Mouse (Mus musculus): ENCODE data around the gene Psmg3. TPM values are rescaled to one million over a fixed set of nuclear protein-coding genes. Genes with fewer than 3 reads are reported as not detected.

Psmg3 gene
- total and polyA plus RNA-seq, 2 experiments from 2014 or later, result 26.9 to 63.9 TPM

- no peak overlapping the region for H3K27ac ChIP-seq (ENCODE audit: low read depth, low read length)
These were observed 32.5 kb downstream of the Psmg3 start for GRCm38 (mm10) chr5:139794137-139794536.

GRCm38 (mm10) chr5:139793338-139794089, 33.2 kb downstream of the Psmg3 start:
- no peak for TF ChIP-seq CTCF (IDR thresholded peaks at IDR 0.05; ENCODE audit: low read depth)
- Histone ChIP-seq H3K4me1 (ENCODE audit: insufficient read depth) (peaks cover 27% of the 10 kb centered on the region), H3K9me3 (ENCODE audit: low read length) (no peaks in the 10 kb centered on the region), H3K4me2 (ENCODE audit: low read depth) (peak overlapping the region; percentile 100; the same call in 1 of the 2 replicates), H3K36me3 (ENCODE audit: insufficient read depth) (no peaks in the 10 kb centered on the region), H3K4me3 (ENCODE audit: low read depth, low read length) (no peak overlapping the region), H3K27me3 (ENCODE audit: insufficient read depth, low read length) (no peaks in the 10 kb centered on the region), H3K27ac (ENCODE audit: low read depth, low read length) (no peak overlapping the region), H3K9ac (no peak overlapping the region)
- DNase-seq (no peak), ATAC-seq (no peak)
- WGBS, result 64% methylated on average over 11 of the region's 11 CpGs

More at GRCm38 (mm10) chr5:139794137-139794536, 32.5 kb downstream of the Psmg3 start:
- Histone ChIP-seq H3K9me3 (ENCODE audit: low read length) (no peaks in the 10 kb centered on the region), H3K4me2 (ENCODE audit: low read depth) (no peak overlapping the region), H3K9ac (no peak overlapping the region), H3K27me3 (ENCODE audit: insufficient read depth, low read length) (no peaks in the 10 kb centered on the region), H3K4me1 (ENCODE audit: insufficient read depth) (peaks cover 30% of the 10 kb centered on the region), H3K4me3 (ENCODE audit: low read depth, low read length) (no peak overlapping the region), H3K36me3 (ENCODE audit: insufficient read depth) (no peaks in the 10 kb centered on the region)
- TF ChIP-seq CTCF (IDR thresholded peaks at IDR 0.05; ENCODE audit: low read depth), result no peak
- DNase-seq (no peak), ATAC-seq (no peak)
- 90% methylated on average over 5 of the region's 5 CpGs for WGBS

DNA sequence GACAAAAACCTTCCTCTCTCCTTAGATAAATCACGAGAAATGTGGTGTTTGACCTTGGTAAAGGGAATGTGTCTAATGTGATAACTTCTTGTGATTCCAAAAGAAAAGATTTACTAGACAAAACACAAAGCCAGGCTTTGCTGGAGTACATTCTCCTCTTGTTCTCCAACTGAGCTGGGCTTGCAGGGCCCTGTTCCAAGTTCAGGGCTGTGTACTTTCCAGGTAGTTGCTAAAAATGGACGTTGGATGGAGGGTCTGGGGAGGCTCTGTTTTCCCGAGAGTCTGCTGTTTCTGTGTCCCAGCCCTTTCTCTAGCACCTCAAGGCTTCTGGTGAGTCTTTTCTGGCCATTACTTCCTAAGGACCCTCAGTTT, 33.7 kb downstream of the Psmg3 start:
- Histone ChIP-seq H3K27ac (ENCODE audit: low read depth, low read length) (no peak overlapping the region), H3K4me1 (ENCODE audit: insufficient read depth) (peaks cover 22% of the 10 kb centered on the region), H3K9me3 (ENCODE audit: low read length) (no peaks in the 10 kb centered on the region), H3K4me3 (ENCODE audit: low read depth, low read length) (no peak overlapping the region), H3K9ac (no peak overlapping the region), H3K4me2 (ENCODE audit: low read depth) (peak overlapping the region; percentile 100; the same call in 1 of the 2 replicates), H3K27me3 (ENCODE audit: insufficient read depth, low read length) (no peaks in the 10 kb centered on the region), H3K36me3 (ENCODE audit: insufficient read depth) (no peaks in the 10 kb centered on the region)
- no peak for TF ChIP-seq CTCF (IDR thresholded peaks at IDR 0.05; ENCODE audit: low read depth)
- 66% methylated on average over 3 of the region's 3 CpGs for WGBS
- no peak for DNase-seq
- ATAC-seq, result no peak

DNA sequence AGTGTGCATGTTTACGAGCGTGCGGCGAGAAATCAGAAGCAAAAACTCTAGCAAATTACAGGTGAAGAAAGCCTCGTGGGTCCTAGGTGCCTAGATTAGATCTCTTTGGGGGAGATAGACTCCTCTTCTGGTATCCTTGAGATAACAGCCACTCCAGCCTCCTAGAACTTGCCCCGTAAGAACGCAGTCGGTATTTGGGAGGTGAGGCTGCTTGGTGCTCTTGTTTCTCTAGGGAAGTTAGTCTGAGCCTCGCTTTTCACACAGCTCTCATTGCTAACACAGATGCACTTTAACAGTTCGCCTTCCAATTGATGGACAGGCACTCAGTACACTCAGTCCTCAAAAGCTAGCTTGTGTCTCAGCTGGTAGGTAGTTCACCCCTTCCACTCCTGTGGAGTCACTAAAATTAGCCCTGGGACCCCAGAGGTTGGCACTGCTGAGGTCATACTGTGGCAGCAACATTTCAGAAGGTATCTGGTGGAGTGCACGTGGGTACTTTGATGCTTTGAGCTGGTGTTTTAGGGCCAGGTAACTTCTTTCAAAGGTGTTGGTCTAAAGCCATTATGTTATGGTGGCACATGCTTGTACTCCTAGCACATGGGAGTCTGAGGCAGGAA, 34.4 kb downstream of the Psmg3 start:
- no peaks in the 10 kb centered on the region for H3K27me3 ChIP-seq (ENCODE audit: insufficient read depth, low read length)
- H3K4me3 ChIP-seq (ENCODE audit: low read depth, low read length), result peak overlapping the region; percentile 69
- H3K4me1 ChIP-seq (ENCODE audit: insufficient read depth), result peaks cover 15% of the 10 kb centered on the region
- TF ChIP-seq CTCF (IDR thresholded peaks at IDR 0.05; ENCODE audit: low read depth), result no peak
- H3K9me3 ChIP-seq (ENCODE audit: low read length), result no peaks in the 10 kb centered on the region
- WGBS, result 19% methylated on average over 11 of the region's 11 CpGs
- peak; percentile 25 for DNase-seq
- H3K9ac ChIP-seq, result peak overlapping the region; percentile 68
- H3K36me3 ChIP-seq (ENCODE audit: insufficient read depth), result no peaks in the 10 kb centered on the region
- H3K4me2 ChIP-seq (ENCODE audit: low read depth), result peak overlapping the region; percentile 100
- no peak for ATAC-seq
- no peak overlapping the region for H3K27ac ChIP-seq (ENCODE audit: low read depth, low read length)

GRCm38 (mm10) chr5:139791227-139792158, 35.2 kb downstream of the Psmg3 start, which contains the start of gene Mafk:
TSS of gene Mafk (plus strand) at chr5:139791513.
- H3K27ac ChIP-seq (ENCODE audit: low read depth, low read length), result peak within 1 kb of the TSS; percentile 50; the same call in 1 of the 2 replicates
- 1% methylated on average over 89 of the region's 92 CpGs for WGBS
- H3K27me3 ChIP-seq (ENCODE audit: insufficient read depth, low read length), result no peaks in the 10 kb centered on the region
- peak within 1 kb of the TSS; percentile 68 for H3K9ac ChIP-seq
- DNase-seq (peak; percentile 92), ATAC-seq (peak; percentile 92)
- H3K36me3 ChIP-seq (ENCODE audit: insufficient read depth), result no peaks in the 10 kb centered on the region
- no peaks in the 10 kb centered on the region for H3K9me3 ChIP-seq (ENCODE audit: low read length)
- TF ChIP-seq CTCF (IDR thresholded peaks at IDR 0.05; ENCODE audit: low read depth), result peak; percentile 29; the same call in 1 of the 2 replicates
- peak within 1 kb of the TSS; percentile 100 for H3K4me2 ChIP-seq (ENCODE audit: low read depth)
- peak within 1 kb of the TSS; percentile 69 for H3K4me3 ChIP-seq (ENCODE audit: low read depth, low read length)
- peaks cover 10% of the 10 kb centered on the region for H3K4me1 ChIP-seq (ENCODE audit: insufficient read depth)

DNA sequence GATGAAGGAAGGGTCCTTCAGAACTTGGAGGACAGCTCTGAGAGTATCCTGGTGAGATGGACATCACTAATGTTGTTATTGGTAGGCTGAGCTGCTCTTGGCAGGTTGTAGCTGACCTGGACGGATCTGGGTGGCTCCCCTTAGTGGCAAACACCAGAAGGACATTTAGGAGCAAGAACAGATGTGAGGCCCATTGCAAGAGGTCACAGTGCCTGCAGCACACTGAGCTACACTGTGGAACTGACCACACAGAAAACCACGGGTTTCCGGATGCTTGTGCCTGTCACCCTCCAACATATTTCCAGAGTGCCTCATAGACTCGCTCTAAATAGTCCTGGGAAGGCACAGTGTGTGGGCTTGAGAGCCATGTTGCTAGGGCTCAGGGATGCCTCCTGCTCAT, 37.2 kb downstream of the Psmg3 start:
- no peak overlapping the region for H3K27ac ChIP-seq (ENCODE audit: low read depth, low read length)
- no peak for TF ChIP-seq CTCF (IDR thresholded peaks at IDR 0.05; ENCODE audit: low read depth)
- no peak for DNase-seq
- H3K27me3 ChIP-seq (ENCODE audit: insufficient read depth, low read length), result no peaks in the 10 kb centered on the region
- H3K4me2 ChIP-seq (ENCODE audit: low read depth), result no peak overlapping the region
- H3K9ac ChIP-seq, result no peak overlapping the region
- whole genome bisulfite sequencing, result 54% methylated on average over 4 of the region's 4 CpGs
- H3K4me1 ChIP-seq (ENCODE audit: insufficient read depth), result peaks cover 10% of the 10 kb centered on the region
- no peaks in the 10 kb centered on the region for H3K36me3 ChIP-seq (ENCODE audit: insufficient read depth)
- H3K9me3 ChIP-seq (ENCODE audit: low read length), result no peaks in the 10 kb centered on the region
- ATAC-seq, result no peak
- no peak overlapping the region for H3K4me3 ChIP-seq (ENCODE audit: low read depth, low read length)

Data from forebrain, postnatal 0 days (tissue).